Mouse (Mus musculus): ENCODE results near the gene Dot1l. TPM values are rescaled to one million over a fixed set of nuclear protein-coding genes. Genes with fewer than 3 reads are reported as not detected.

The Dot1l gene
- 12.6 TPM for polyA plus RNA-seq (2015; fragmentation: Illumina TruSeq; extraction: RNeasy Lipid Tissue Mini Kit (QIAGEN cat#74804); ENCODE audit: insufficient read depth, low replicate concordance)

DNA sequence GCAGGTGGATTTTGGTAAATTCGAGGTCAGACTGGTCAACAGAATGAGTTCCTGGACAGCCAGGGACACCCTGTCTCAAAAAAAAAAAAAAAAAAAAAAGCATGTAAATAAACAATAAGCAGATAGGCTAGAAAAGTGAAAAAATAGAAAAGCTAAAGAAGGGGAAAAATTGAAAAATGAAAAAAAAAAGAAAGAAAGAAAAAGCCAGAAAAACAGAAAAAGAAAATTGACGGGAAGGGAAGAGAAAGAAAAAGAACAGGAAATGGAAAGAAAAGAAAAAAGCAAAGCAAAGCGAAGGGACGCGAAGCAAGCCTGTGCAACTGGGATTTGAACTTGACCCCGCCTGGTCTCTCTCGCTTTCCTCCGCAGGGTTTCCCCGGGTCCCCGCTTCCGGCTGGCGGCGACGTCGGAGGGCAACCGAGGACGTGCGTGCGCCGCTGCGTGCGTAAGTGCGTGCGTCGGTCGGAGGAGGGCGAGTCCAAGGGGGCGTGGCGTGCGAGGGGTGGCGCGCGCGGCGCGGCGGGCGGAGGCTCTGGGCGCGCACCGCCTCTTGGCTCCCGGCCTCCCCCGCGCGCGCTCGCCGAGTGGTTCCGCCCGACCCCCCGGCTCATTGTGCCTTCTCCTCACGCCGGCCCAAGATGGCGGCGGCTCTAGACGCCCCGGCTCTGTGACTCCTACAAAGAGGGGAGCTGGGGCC lies at the start of gene Dot1l:
TSS of gene Dot1l (plus strand) at position 613 of the 697 bp plus-strand sequence.

DNA sequence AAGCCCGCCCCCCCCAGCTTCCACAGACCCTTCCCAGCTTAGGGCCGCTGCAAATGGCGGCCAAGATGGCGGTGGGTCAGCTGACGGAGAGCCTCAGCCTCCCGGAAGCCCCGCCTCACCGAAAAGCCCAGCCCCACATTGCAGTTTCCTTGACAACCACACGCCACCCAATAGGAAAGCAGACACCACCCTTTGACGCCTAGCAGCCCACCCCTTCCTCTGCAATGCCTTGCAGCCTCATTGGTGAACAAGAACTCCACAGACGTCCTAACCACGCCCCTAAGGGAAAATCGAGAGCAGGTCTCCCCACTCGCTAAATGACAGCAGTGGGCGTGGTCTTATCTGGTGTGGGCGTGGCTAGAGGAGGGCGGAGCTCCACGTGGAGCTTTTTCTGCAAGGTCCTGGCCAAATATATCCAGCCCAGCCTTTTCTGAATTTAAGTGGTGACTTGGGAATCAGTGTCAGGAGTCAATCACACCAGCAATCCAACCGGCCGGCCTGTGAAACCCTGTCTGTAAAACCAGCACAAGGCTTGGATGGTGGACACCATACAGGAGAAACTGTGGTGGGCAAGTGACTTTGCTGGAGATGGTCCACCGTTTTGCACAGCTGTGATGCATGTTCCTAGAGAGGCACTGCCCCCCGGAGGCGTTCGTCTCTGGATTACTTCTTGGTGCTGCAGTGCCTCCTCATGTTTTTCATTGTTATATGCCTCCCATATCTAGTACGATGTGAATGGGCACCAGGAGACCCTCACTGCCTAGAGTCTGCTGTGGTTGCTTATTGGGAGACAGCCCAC lies 12.6 kb upstream of the Dot1l start, which contains the start of gene Ap3d1:
TSS of gene Ap3d1 (minus strand) at position 85 of the 799 bp plus-strand sequence.

GRCm38 (mm10) chr10:80798150-80799006 lies 43.4 kb downstream of the Dot1l start, which contains the start of the genes Sf3a2 and Plekhj1:
Gene Sf3a2, plus strand, starts transcription at chr10:80798198.
Gene Plekhj1, minus strand, starts transcription at chr10:80798626.

GRCm38 (mm10) chr10:80804916-80805315 lies 49.9 kb downstream of the Dot1l start, which contains the start of gene Amh:
Gene Amh, plus strand, starts transcription at chr10:80805243.

GRCm38 (mm10) chr10:80813366-80813765 lies 58.4 kb downstream of the Dot1l start, which contains the start of gene Jsrp1:
Gene Jsrp1, minus strand, starts transcription at chr10:80813498.

DNA sequence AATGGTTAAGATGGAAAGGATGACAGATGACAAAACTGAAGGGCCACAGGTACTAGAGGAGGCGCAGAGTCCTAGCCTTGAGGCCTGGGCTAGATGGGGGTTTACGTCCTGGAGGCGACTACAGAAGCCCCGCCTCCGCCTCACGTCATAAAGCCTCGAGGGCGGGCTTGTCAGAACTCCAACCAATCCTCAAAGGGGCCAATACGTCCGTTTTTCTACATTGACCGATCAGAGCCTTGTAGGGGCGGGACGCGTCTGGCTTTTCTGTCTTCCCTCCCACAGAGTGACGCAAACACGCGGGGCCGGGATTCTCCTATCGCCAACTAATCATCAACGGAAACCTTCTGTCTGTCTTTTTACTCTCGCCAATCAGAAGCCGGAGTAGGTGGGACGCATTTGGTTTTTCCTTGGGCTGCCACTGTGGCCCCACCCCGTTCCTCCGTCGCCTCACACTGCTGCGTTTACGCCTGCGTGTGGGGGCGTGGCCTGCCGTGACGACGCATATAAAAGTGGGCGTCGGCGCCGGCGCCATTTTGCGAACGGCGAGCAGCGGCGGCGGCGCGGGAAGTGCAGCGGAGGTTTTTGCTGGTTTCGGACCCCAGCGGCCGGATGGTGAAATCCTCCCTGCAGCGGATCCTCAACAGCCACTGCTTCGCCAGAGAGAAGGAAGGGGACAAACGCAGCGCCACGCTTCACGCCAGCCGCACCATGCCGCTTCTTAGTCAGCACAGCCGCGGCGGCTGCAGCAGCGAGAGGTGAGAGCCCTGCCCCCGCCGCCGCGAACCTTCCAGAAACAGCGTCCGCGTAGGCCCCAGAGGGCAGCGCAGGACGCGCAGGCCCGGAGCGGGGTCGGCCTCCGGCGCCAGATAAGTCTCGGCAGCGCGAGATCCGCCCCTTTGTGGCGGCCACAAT lies 71.4 kb downstream of the Dot1l start, which contains the start of gene Oaz1:
TSS of gene Oaz1 (plus strand) at position 506 of the 912 bp plus-strand sequence.

DNA sequence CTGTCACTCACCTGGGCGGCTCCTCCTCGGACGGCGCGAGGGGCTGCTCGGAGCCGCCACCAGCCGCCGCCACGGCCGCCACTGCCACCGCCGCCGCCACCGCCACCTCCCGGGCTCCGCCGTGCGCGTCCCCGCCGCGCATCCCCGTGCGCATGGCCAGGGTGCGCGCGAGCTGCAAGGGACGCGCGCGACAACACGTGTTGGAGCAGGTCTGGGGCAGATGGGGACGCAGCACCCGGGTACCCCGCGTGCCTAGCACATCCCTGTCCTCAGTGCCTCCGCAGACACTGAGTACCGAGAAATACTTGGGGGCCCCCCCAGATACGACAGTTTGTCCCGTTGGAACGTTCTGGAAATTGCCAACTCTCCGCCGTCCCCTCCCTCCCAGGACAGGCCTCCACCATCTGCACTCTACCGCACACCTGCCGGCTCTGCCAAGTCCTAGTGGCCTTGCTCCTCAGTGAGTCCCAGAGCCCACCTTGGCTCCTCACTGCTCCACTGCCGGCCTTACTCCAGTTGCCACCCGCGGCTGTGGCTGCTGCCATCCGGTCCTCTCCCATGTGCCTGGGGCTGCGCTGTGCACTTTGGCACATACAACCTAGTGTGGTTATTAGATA lies 89.0 kb downstream of the Dot1l start, which contains the start of gene Lingo3:
TSS of gene Lingo3 (minus strand) at position 109 of the 617 bp plus-strand sequence.

Other genes with a start within 250 kb of the Dot1l start
- gene Atp8b3, start 216.1 kb upstream of the Dot1l start, polyA plus RNA-seq (2015; fragmentation: Illumina TruSeq; extraction: RNeasy Lipid Tissue Mini Kit (QIAGEN cat#74804); ENCODE audit: insufficient read depth, low replicate concordance), result not detected
- gene Rexo1, start 193.6 kb upstream of the Dot1l start, polyA plus RNA-seq (2015; fragmentation: Illumina TruSeq; extraction: RNeasy Lipid Tissue Mini Kit (QIAGEN cat#74804); ENCODE audit: insufficient read depth, low replicate concordance), result 10.1 TPM
- gene Klf16, start 177.9 kb upstream of the Dot1l start, polyA plus RNA-seq (2015; fragmentation: Illumina TruSeq; extraction: RNeasy Lipid Tissue Mini Kit (QIAGEN cat#74804); ENCODE audit: insufficient read depth, low replicate concordance), result 11.6 TPM
- gene Abhd17a, start 164.9 kb upstream of the Dot1l start, polyA plus RNA-seq (2015; fragmentation: Illumina TruSeq; extraction: RNeasy Lipid Tissue Mini Kit (QIAGEN cat#74804); ENCODE audit: insufficient read depth, low replicate concordance), result 5.6 TPM
- 20.6 TPM for gene Scamp4, start 152.3 kb upstream of the Dot1l start, polyA plus RNA-seq (2015; fragmentation: Illumina TruSeq; extraction: RNeasy Lipid Tissue Mini Kit (QIAGEN cat#74804); ENCODE audit: insufficient read depth, low replicate concordance)
- gene Adat3, start 152.3 kb upstream of the Dot1l start, polyA plus RNA-seq (2015; fragmentation: Illumina TruSeq; extraction: RNeasy Lipid Tissue Mini Kit (QIAGEN cat#74804); ENCODE audit: insufficient read depth, low replicate concordance), result not detected
- 0.93 TPM for gene Gm49322, start 149.2 kb upstream of the Dot1l start, polyA plus RNA-seq (2015; fragmentation: Illumina TruSeq; extraction: RNeasy Lipid Tissue Mini Kit (QIAGEN cat#74804); ENCODE audit: insufficient read depth, low replicate concordance)
- 21.2 TPM for gene Csnk1g2, start 132.4 kb upstream of the Dot1l start, polyA plus RNA-seq (2015; fragmentation: Illumina TruSeq; extraction: RNeasy Lipid Tissue Mini Kit (QIAGEN cat#74804); ENCODE audit: insufficient read depth, low replicate concordance)
- 4.3 TPM for gene Btbd2, start 98.1 kb upstream of the Dot1l start, polyA plus RNA-seq (2015; fragmentation: Illumina TruSeq; extraction: RNeasy Lipid Tissue Mini Kit (QIAGEN cat#74804); ENCODE audit: insufficient read depth, low replicate concordance)
- 81.5 TPM for gene Mknk2, start 77.1 kb upstream of the Dot1l start, polyA plus RNA-seq (2015; fragmentation: Illumina TruSeq; extraction: RNeasy Lipid Tissue Mini Kit (QIAGEN cat#74804); ENCODE audit: insufficient read depth, low replicate concordance)
- 94.7 TPM for gene Mob3a, start 53.2 kb upstream of the Dot1l start, polyA plus RNA-seq (2015; fragmentation: Illumina TruSeq; extraction: RNeasy Lipid Tissue Mini Kit (QIAGEN cat#74804); ENCODE audit: insufficient read depth, low replicate concordance)
- gene Izumo4, start 53.0 kb upstream of the Dot1l start, polyA plus RNA-seq (2015; fragmentation: Illumina TruSeq; extraction: RNeasy Lipid Tissue Mini Kit (QIAGEN cat#74804); ENCODE audit: insufficient read depth, low replicate concordance), result 35.5 TPM
- 63.5 TPM for gene Ap3d1, start 12.9 kb upstream of the Dot1l start, polyA plus RNA-seq (2015; fragmentation: Illumina TruSeq; extraction: RNeasy Lipid Tissue Mini Kit (QIAGEN cat#74804); ENCODE audit: insufficient read depth, low replicate concordance)
- 22.7 TPM for gene Sf3a2, start 43.0 kb downstream of the Dot1l start, polyA plus RNA-seq (2015; fragmentation: Illumina TruSeq; extraction: RNeasy Lipid Tissue Mini Kit (QIAGEN cat#74804); ENCODE audit: insufficient read depth, low replicate concordance)
- 70.0 TPM for gene Plekhj1, start 43.4 kb downstream of the Dot1l start, polyA plus RNA-seq (2015; fragmentation: Illumina TruSeq; extraction: RNeasy Lipid Tissue Mini Kit (QIAGEN cat#74804); ENCODE audit: insufficient read depth, low replicate concordance)
- gene Amh, start 50.0 kb downstream of the Dot1l start, polyA plus RNA-seq (2015; fragmentation: Illumina TruSeq; extraction: RNeasy Lipid Tissue Mini Kit (QIAGEN cat#74804); ENCODE audit: insufficient read depth, low replicate concordance), result not detected
- not detected for gene Jsrp1, start 58.3 kb downstream of the Dot1l start, polyA plus RNA-seq (2015; fragmentation: Illumina TruSeq; extraction: RNeasy Lipid Tissue Mini Kit (QIAGEN cat#74804); ENCODE audit: insufficient read depth, low replicate concordance)
- gene Oaz1, start 71.5 kb downstream of the Dot1l start, polyA plus RNA-seq (2015; fragmentation: Illumina TruSeq; extraction: RNeasy Lipid Tissue Mini Kit (QIAGEN cat#74804); ENCODE audit: insufficient read depth, low replicate concordance), result 388 TPM
- gene Lingo3, start 88.8 kb downstream of the Dot1l start, polyA plus RNA-seq (2015; fragmentation: Illumina TruSeq; extraction: RNeasy Lipid Tissue Mini Kit (QIAGEN cat#74804); ENCODE audit: insufficient read depth, low replicate concordance), result not detected
- gene Lsm7, start 100.0 kb downstream of the Dot1l start, polyA plus RNA-seq (2015; fragmentation: Illumina TruSeq; extraction: RNeasy Lipid Tissue Mini Kit (QIAGEN cat#74804); ENCODE audit: insufficient read depth, low replicate concordance), result 34.9 TPM
- 7.5 TPM for gene Sppl2b, start 100.1 kb downstream of the Dot1l start, polyA plus RNA-seq (2015; fragmentation: Illumina TruSeq; extraction: RNeasy Lipid Tissue Mini Kit (QIAGEN cat#74804); ENCODE audit: insufficient read depth, low replicate concordance)
- gene Tmprss9, start 116.6 kb downstream of the Dot1l start, polyA plus RNA-seq (2015; fragmentation: Illumina TruSeq; extraction: RNeasy Lipid Tissue Mini Kit (QIAGEN cat#74804); ENCODE audit: insufficient read depth, low replicate concordance), result not detected
- 5.7 TPM for gene Timm13, start 145.8 kb downstream of the Dot1l start, polyA plus RNA-seq (2015; fragmentation: Illumina TruSeq; extraction: RNeasy Lipid Tissue Mini Kit (QIAGEN cat#74804); ENCODE audit: insufficient read depth, low replicate concordance)
- gene Lmnb2, start 163.0 kb downstream of the Dot1l start, polyA plus RNA-seq (2015; fragmentation: Illumina TruSeq; extraction: RNeasy Lipid Tissue Mini Kit (QIAGEN cat#74804); ENCODE audit: insufficient read depth, low replicate concordance), result 3.4 TPM
- 15.7 TPM for gene Gadd45b, start 174.9 kb downstream of the Dot1l start, polyA plus RNA-seq (2015; fragmentation: Illumina TruSeq; extraction: RNeasy Lipid Tissue Mini Kit (QIAGEN cat#74804); ENCODE audit: insufficient read depth, low replicate concordance)

All from spleen, adult 10 weeks (tissue).